Mouse (Mus musculus): ENCODE measurements around the gene Morc3.

Gene Morc3

GRCm38 (mm10) chr16:93831627-93832395, at the start of gene Morc3:
Gene Morc3, plus strand, starts transcription at chr16:93832121.
- peak; percentile 100 for DNase-seq (ENCODE audit: inconsistent age in 2 of 2, low spot score in 1 of 2)

- DNase-seq (ENCODE audit: inconsistent age in 2 of 2, low spot score in 1 of 2): no peak
Observed at GRCm38 (mm10) chr16:93784175-93784574, 47.7 kb upstream of the Morc3 start.

GRCm38 (mm10) chr16:93785805-93786204, 46.1 kb upstream of the Morc3 start:
- DNase-seq (ENCODE audit: inconsistent age in 2 of 2, low spot score in 1 of 2): peak; percentile 53 to 84

GRCm38 (mm10) chr16:93788388-93788787, 43.5 kb upstream of the Morc3 start:
- no peak for DNase-seq (ENCODE audit: inconsistent age in 2 of 2, low spot score in 1 of 2)

- DNase-seq (ENCODE audit: inconsistent age in 2 of 2, low spot score in 1 of 2): no peak
Observed at GRCm38 (mm10) chr16:93788881-93789280, 43.0 kb upstream of the Morc3 start.

- no peak for DNase-seq (ENCODE audit: inconsistent age in 2 of 2, low spot score in 1 of 2)
Observed at GRCm38 (mm10) chr16:93789971-93790755, 41.8 kb upstream of the Morc3 start.

- no peak for DNase-seq (ENCODE audit: inconsistent age in 2 of 2, low spot score in 1 of 2)
Observed at GRCm38 (mm10) chr16:93792981-93793630, 38.8 kb upstream of the Morc3 start.

GRCm38 (mm10) chr16:93794845-93795244, 37.1 kb upstream of the Morc3 start:
- DNase-seq (ENCODE audit: inconsistent age in 2 of 2, low spot score in 1 of 2): no peak

- DNase-seq (ENCODE audit: inconsistent age in 2 of 2, low spot score in 1 of 2): no peak
Observed at GRCm38 (mm10) chr16:93795391-93795790, 36.5 kb upstream of the Morc3 start.

- no peak for DNase-seq (ENCODE audit: inconsistent age in 2 of 2, low spot score in 1 of 2)
Observed at GRCm38 (mm10) chr16:93797021-93797840, 34.7 kb upstream of the Morc3 start.

- DNase-seq (ENCODE audit: inconsistent age in 2 of 2, low spot score in 1 of 2): no peak
Observed at GRCm38 (mm10) chr16:93797841-93798492, 34.0 kb upstream of the Morc3 start.

- no peak for DNase-seq (ENCODE audit: inconsistent age in 2 of 2, low spot score in 1 of 2)
Observed at GRCm38 (mm10) chr16:93798623-93799022, 33.3 kb upstream of the Morc3 start.

GRCm38 (mm10) chr16:93799071-93799470, 32.9 kb upstream of the Morc3 start:
- no peak for DNase-seq (ENCODE audit: inconsistent age in 2 of 2, low spot score in 1 of 2)

- no peak for DNase-seq (ENCODE audit: inconsistent age in 2 of 2, low spot score in 1 of 2)
Observed at GRCm38 (mm10) chr16:93799936-93800335, 32.0 kb upstream of the Morc3 start.

- DNase-seq (ENCODE audit: inconsistent age in 2 of 2, low spot score in 1 of 2): no peak
Observed at GRCm38 (mm10) chr16:93807167-93807566, 24.8 kb upstream of the Morc3 start.

GRCm38 (mm10) chr16:93807961-93808554, 23.9 kb upstream of the Morc3 start:
- DNase-seq (ENCODE audit: inconsistent age in 2 of 2, low spot score in 1 of 2): peak; percentile 36 to 60

- DNase-seq (ENCODE audit: inconsistent age in 2 of 2, low spot score in 1 of 2): peak; percentile 74 to 85
Observed at GRCm38 (mm10) chr16:93815856-93816736, 15.8 kb upstream of the Morc3 start.

- DNase-seq (ENCODE audit: inconsistent age in 2 of 2, low spot score in 1 of 2): peak in 1 of 2 experiments; percentile 23
Observed at GRCm38 (mm10) chr16:93816861-93817260, 15.1 kb upstream of the Morc3 start.

GRCm38 (mm10) chr16:93817371-93817770, 14.6 kb upstream of the Morc3 start:
- DNase-seq (ENCODE audit: inconsistent age in 2 of 2, low spot score in 1 of 2): no peak
